Mouse (Mus musculus): ENCODE data around the gene Tmem163. TPM values are rescaled to one million over a fixed set of nuclear protein-coding genes. Genes with fewer than 3 reads are reported as not detected.

The Tmem163 gene
- polyA plus RNA-seq (2012; fragmentation: generic; extraction: Trizol): not detected

GRCm38 (mm10) chr1:127679498-127680133 is at the start of gene Tmem163:
TSS of gene Tmem163 (minus strand) at chr1:127679548.
- Histone ChIP-seq H3ac (ENCODE audit: control insufficient read depth, insufficient read length) (no peak within 1 kb of the TSS), H3K79me2 (ENCODE audit: control insufficient read depth, insufficient read depth) (no peaks in the 10 kb centered on the region), H3K4me2 (ENCODE audit: low read depth) (no peak within 1 kb of the TSS), H3K27me3 (ENCODE audit: control insufficient read depth, insufficient read depth, insufficient read length) (peaks cover 34% of the 10 kb centered on the region), H3K36me3 (ENCODE audit: control insufficient read depth, insufficient read depth) (no peaks in the 10 kb centered on the region), H3K4me3 (no peak within 1 kb of the TSS)
- TF ChIP-seq SRF (IDR thresholded peaks at IDR 0.05; ENCODE audit: control insufficient read depth, insufficient read length, low read depth) (no peak), MYOG (IDR thresholded peaks at IDR 0.05; ENCODE audit: control insufficient read depth in 1 of 3, insufficient read depth in 1 of 3, insufficient read length in 2 of 3, low read depth in 2 of 3) (no peak), TCF12 (IDR thresholded peaks at IDR 0.05; ENCODE audit: insufficient read depth, poor library complexity, severe bottlenecking) (no peak), TCF3 (IDR thresholded peaks at IDR 0.05; ENCODE audit: insufficient read length, low read depth) (no peak), CEBPB (IDR thresholded peaks at IDR 0.05; ENCODE audit: insufficient read depth, poor library complexity, severe bottlenecking) (no peak), E2F4 (IDR thresholded peaks at IDR 0.05; ENCODE audit: insufficient read depth) (no peak), MYOD1 (IDR thresholded peaks at IDR 0.05; ENCODE audit: control insufficient read depth in 1 of 3, insufficient read length in 2 of 3, low read depth in 2 of 3) (no peak)

GRCm38 (mm10) chr1:127729096-127729495 is 49.7 kb upstream of the Tmem163 start, which contains the start of gene Acmsd:
TSS of gene Acmsd (plus strand) at chr1:127729413.
- Histone ChIP-seq H3K27me3 (ENCODE audit: control insufficient read depth, insufficient read depth, insufficient read length) (no peaks in the 10 kb centered on the region), H3K79me2 (ENCODE audit: control insufficient read depth, insufficient read depth) (no peaks in the 10 kb centered on the region), H3K4me3 (no peak within 1 kb of the TSS), H3ac (ENCODE audit: control insufficient read depth, insufficient read length) (no peak within 1 kb of the TSS), H3K4me2 (ENCODE audit: low read depth) (no peak within 1 kb of the TSS), H3K36me3 (ENCODE audit: control insufficient read depth, insufficient read depth) (no peaks in the 10 kb centered on the region)
- no peak for TF ChIP-seq POLR2AphosphoS2 (IDR thresholded peaks at IDR 0.05; ENCODE audit: insufficient read length, low read depth)
- no peak for TF ChIP-seq USF1 (IDR thresholded peaks at IDR 0.05; ENCODE audit: low read depth)
- no peak for TF ChIP-seq TCF3 (IDR thresholded peaks at IDR 0.05; ENCODE audit: insufficient read length, low read depth)
- no peak for TF ChIP-seq SRF (IDR thresholded peaks at IDR 0.05; ENCODE audit: control insufficient read depth, insufficient read length, low read depth)
- TF ChIP-seq MAX (IDR thresholded peaks at IDR 0.05; ENCODE audit: low read depth): no peak
- no peak for TF ChIP-seq E2F4 (IDR thresholded peaks at IDR 0.05; ENCODE audit: insufficient read depth)
- TF ChIP-seq MYOD1 (IDR thresholded peaks at IDR 0.05; ENCODE audit: control insufficient read depth in 1 of 3, insufficient read length in 2 of 3, low read depth in 2 of 3): no peak
- TF ChIP-seq TCF12 (IDR thresholded peaks at IDR 0.05; ENCODE audit: insufficient read depth, poor library complexity, severe bottlenecking): no peak
- TF ChIP-seq REST (IDR thresholded peaks at IDR 0.05; ENCODE audit: insufficient read depth, insufficient read length): no peak
- TF ChIP-seq CEBPB (IDR thresholded peaks at IDR 0.05; ENCODE audit: insufficient read depth, poor library complexity, severe bottlenecking): no peak
- TF ChIP-seq MYOG (IDR thresholded peaks at IDR 0.05; ENCODE audit: control insufficient read depth in 1 of 3, insufficient read depth in 1 of 3, insufficient read length in 2 of 3, low read depth in 2 of 3): no peak
- no peak for TF ChIP-seq POLR2A (IDR thresholded peaks at IDR 0.05; ENCODE audit: insufficient read length, low read depth)

DNA sequence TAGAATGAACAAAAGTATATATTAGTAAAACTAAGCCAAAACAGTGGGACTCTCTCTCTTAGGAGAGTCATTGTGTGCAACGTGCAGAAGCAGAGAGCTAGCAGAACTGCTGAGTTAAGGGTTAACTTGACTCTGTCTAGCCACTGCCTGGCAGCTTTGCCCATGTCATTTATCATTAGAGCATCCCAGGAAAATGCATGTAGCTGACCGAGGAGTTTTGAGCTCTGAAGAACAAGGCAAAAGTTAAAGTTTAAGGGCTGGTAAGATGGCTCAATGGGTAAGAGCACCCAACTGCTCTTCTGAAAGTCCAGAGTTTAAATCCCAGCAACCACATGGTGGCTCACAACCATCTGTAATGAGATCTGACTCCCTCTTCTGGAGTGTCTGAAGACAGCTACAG is 44.2 kb upstream of the Tmem163 start:
- Histone ChIP-seq H3K79me2 (ENCODE audit: control insufficient read depth, insufficient read depth) (no peaks in the 10 kb centered on the region), H3ac (ENCODE audit: control insufficient read depth, insufficient read length) (no peak overlapping the region), H3K36me3 (ENCODE audit: control insufficient read depth, insufficient read depth) (no peaks in the 10 kb centered on the region), H3K4me3 (no peak overlapping the region), H3K4me2 (ENCODE audit: low read depth) (no peak overlapping the region), H3K27me3 (ENCODE audit: control insufficient read depth, insufficient read depth, insufficient read length) (no peaks in the 10 kb centered on the region)
- TF ChIP-seq MYOG (IDR thresholded peaks at IDR 0.05; ENCODE audit: control insufficient read depth in 1 of 3, insufficient read depth in 1 of 3, insufficient read length in 2 of 3, low read depth in 2 of 3) (no peak), POLR2AphosphoS2 (IDR thresholded peaks at IDR 0.05; ENCODE audit: insufficient read length, low read depth) (no peak), USF1 (IDR thresholded peaks at IDR 0.05; ENCODE audit: low read depth) (no peak), REST (IDR thresholded peaks at IDR 0.05; ENCODE audit: insufficient read depth, insufficient read length) (no peak), TCF12 (IDR thresholded peaks at IDR 0.05; ENCODE audit: insufficient read depth, poor library complexity, severe bottlenecking) (no peak), E2F4 (IDR thresholded peaks at IDR 0.05; ENCODE audit: insufficient read depth) (no peak), MAX (IDR thresholded peaks at IDR 0.05; ENCODE audit: low read depth) (no peak), SRF (IDR thresholded peaks at IDR 0.05; ENCODE audit: control insufficient read depth, insufficient read length, low read depth) (no peak), CEBPB (IDR thresholded peaks at IDR 0.05; ENCODE audit: insufficient read depth, poor library complexity, severe bottlenecking) (no peak), MYOD1 (IDR thresholded peaks at IDR 0.05; ENCODE audit: control insufficient read depth in 1 of 3, insufficient read length in 2 of 3, low read depth in 2 of 3) (no peak), TCF3 (IDR thresholded peaks at IDR 0.05; ENCODE audit: insufficient read length, low read depth) (no peak), POLR2A (IDR thresholded peaks at IDR 0.05; ENCODE audit: insufficient read length, low read depth) (no peak)

GRCm38 (mm10) chr1:127718290-127718689 is 38.9 kb upstream of the Tmem163 start:
- no peak overlapping the region for H3ac ChIP-seq (ENCODE audit: control insufficient read depth, insufficient read length)
- no peaks in the 10 kb centered on the region for H3K79me2 ChIP-seq (ENCODE audit: control insufficient read depth, insufficient read depth)
- H3K36me3 ChIP-seq (ENCODE audit: control insufficient read depth, insufficient read depth): no peaks in the 10 kb centered on the region
- H3K27me3 ChIP-seq (ENCODE audit: control insufficient read depth, insufficient read depth, insufficient read length): no peaks in the 10 kb centered on the region
- no peak overlapping the region for H3K4me2 ChIP-seq (ENCODE audit: low read depth)
- no peak for TF ChIP-seq MYOG (IDR thresholded peaks at IDR 0.05; ENCODE audit: control insufficient read depth in 1 of 3, insufficient read depth in 1 of 3, insufficient read length in 2 of 3, low read depth in 2 of 3)
- TF ChIP-seq TCF12 (IDR thresholded peaks at IDR 0.05; ENCODE audit: insufficient read depth, poor library complexity, severe bottlenecking): no peak
- no peak for TF ChIP-seq E2F4 (IDR thresholded peaks at IDR 0.05; ENCODE audit: insufficient read depth)
- no peak for TF ChIP-seq USF1 (IDR thresholded peaks at IDR 0.05; ENCODE audit: low read depth)
- no peak for TF ChIP-seq POLR2A (IDR thresholded peaks at IDR 0.05; ENCODE audit: insufficient read length, low read depth)
- no peak for TF ChIP-seq MAX (IDR thresholded peaks at IDR 0.05; ENCODE audit: low read depth)
- TF ChIP-seq MYOD1 (IDR thresholded peaks at IDR 0.05; ENCODE audit: control insufficient read depth in 1 of 3, insufficient read length in 2 of 3, low read depth in 2 of 3): no peak
- no peak for TF ChIP-seq SRF (IDR thresholded peaks at IDR 0.05; ENCODE audit: control insufficient read depth, insufficient read length, low read depth)
- no peak for TF ChIP-seq POLR2AphosphoS2 (IDR thresholded peaks at IDR 0.05; ENCODE audit: insufficient read length, low read depth)
- TF ChIP-seq REST (IDR thresholded peaks at IDR 0.05; ENCODE audit: insufficient read depth, insufficient read length): no peak
- no peak for TF ChIP-seq TCF3 (IDR thresholded peaks at IDR 0.05; ENCODE audit: insufficient read length, low read depth)
- TF ChIP-seq CEBPB (IDR thresholded peaks at IDR 0.05; ENCODE audit: insufficient read depth, poor library complexity, severe bottlenecking): no peak
- H3K4me3 ChIP-seq: no peak overlapping the region
